Mouse (Mus musculus) right cerebral cortex, adult 18-20 months (tissue): ENCODE measurements around the gene Cyp27b1.

Experiments used
- DNase-seq: peaks from one replicate; pipeline ENCODE4 v3.0.0; 2022; ENCODE audit warnings: mixed read lengths

The Cyp27b1 gene

GRCm38 (mm10) chr10:127047954-127048353, at the start of gene Cyp27b1:
Gene Cyp27b1 (plus strand): TSS chr10:127048250.
- no peak for DNase-seq

GRCm38 (mm10) chr10:127000529-127000928, 47.5 kb upstream of the Cyp27b1 start, which contains the start of gene Avil:
Gene Avil (plus strand): TSS chr10:127000709.
- no peak for DNase-seq

GRCm38 (mm10) chr10:127001297-127001696, 46.8 kb upstream of the Cyp27b1 start:
- DNase-seq = no peak

GRCm38 (mm10) chr10:127002056-127002455, 46.0 kb upstream of the Cyp27b1 start:
- no peak for DNase-seq

- no peak for DNase-seq
Measured at GRCm38 (mm10) chr10:127002765-127003164, 45.3 kb upstream of the Cyp27b1 start.

- no peak for DNase-seq
Measured at GRCm38 (mm10) chr10:127003334-127003733, 44.7 kb upstream of the Cyp27b1 start.

GRCm38 (mm10) chr10:127003806-127004205, 44.2 kb upstream of the Cyp27b1 start:
- DNase-seq = no peak

GRCm38 (mm10) chr10:127016488-127016887, 31.6 kb upstream of the Cyp27b1 start:
- DNase-seq = no peak

- no peak for DNase-seq
Measured at GRCm38 (mm10) chr10:127017071-127017470, 31.0 kb upstream of the Cyp27b1 start.

- no peak for DNase-seq
Measured at GRCm38 (mm10) chr10:127018422-127018821, 29.6 kb upstream of the Cyp27b1 start.

- DNase-seq = peak; percentile 91
Measured at GRCm38 (mm10) chr10:127030336-127031296, 17.4 kb upstream of the Cyp27b1 start, which contains the start of gene Tsfm. Gene Tsfm (minus strand): TSS chr10:127030840.

- DNase-seq = no peak
Measured at GRCm38 (mm10) chr10:127033301-127033741, 14.7 kb upstream of the Cyp27b1 start.

- no peak for DNase-seq
Measured at GRCm38 (mm10) chr10:127036273-127036672, 11.8 kb upstream of the Cyp27b1 start.

GRCm38 (mm10) chr10:127037641-127038040, 10.4 kb upstream of the Cyp27b1 start:
- DNase-seq = no peak

- peak; percentile 66 for DNase-seq
Measured at GRCm38 (mm10) chr10:127040569-127041214, 7.4 kb upstream of the Cyp27b1 start.

GRCm38 (mm10) chr10:127041274-127041766, 6.7 kb upstream of the Cyp27b1 start, which contains the start of the genes Mettl1 and Eef1akmt3:
Gene Mettl1 (plus strand): TSS chr10:127041414.
Gene Eef1akmt3 (minus strand): TSS chr10:127041513.
- no peak for DNase-seq

- peak; percentile 90 for DNase-seq
Measured at GRCm38 (mm10) chr10:127041774-127042338, 6.2 kb upstream of the Cyp27b1 start.

- no peak for DNase-seq
Measured at GRCm38 (mm10) chr10:127042468-127043115, 5.5 kb upstream of the Cyp27b1 start.

GRCm38 (mm10) chr10:127043187-127043586, 4.9 kb upstream of the Cyp27b1 start:
- no peak for DNase-seq

GRCm38 (mm10) chr10:127048608-127049394, 751 bp downstream of the Cyp27b1 start:
- no peak for DNase-seq

- no peak for DNase-seq
Measured at GRCm38 (mm10) chr10:127049395-127050118, 1.5 kb downstream of the Cyp27b1 start.
